Mouse (Mus musculus) CH12.LX (cell line): ENCODE measurements at regions not wholly inside any gene's neighbourhood (a gene's known extent, or its start where the extent isn't known, plus 50 kb on each side); places are given as distances from the start of the nearest gene placed in this dataset.

Experiments used
- HCFC1 ChIP-seq: IDR thresholded peaks from 2 replicates; pipeline ENCODE4 v1.6.1; 2012; ENCODE audit warnings: low read depth, mild to moderate bottlenecking, inconsistent platforms, low read length, improper control_type of control experiment
- MAFK ChIP-seq: IDR thresholded peaks from 2 replicates; pipeline ENCODE4 v1.6.1; 2011; ENCODE audit warnings: low read length, improper control_type of control experiment; ENCODE audit not compliant: insufficient replicate concordance
- POLR2A ChIP-seq: IDR thresholded peaks from 2 replicates; pipeline ENCODE4 v1.6.1; 2011; ENCODE audit warnings: low read depth, mild to moderate bottlenecking, improper control_type of control experiment, low read length
- POLR2AphosphoS2 ChIP-seq: IDR thresholded peaks from 2 replicates; pipeline ENCODE4 v1.6.1; 2011; ENCODE audit warnings: low read depth, low read length, improper control_type of control experiment
- TBP ChIP-seq: conservative IDR thresholded peaks from 2 replicates; pipeline ENCODE4 v1.6.1; 2011; ENCODE audit warnings: low read depth, low read length, improper control_type of control experiment

- TF ChIP-seq TBP (no peak), POLR2AphosphoS2 (no peak), HCFC1 (no peak), POLR2A (no peak), MAFK (no peak)
Measured at GRCm38 (mm10) chr14:98721033-98721432, 273.1 kb downstream of the Rpl36a-ps1 start.
